Mouse (Mus musculus) stomach, embryonic 14.5 days (tissue): ENCODE measurements around the gene Lctl. TPM values are rescaled to one million over a fixed set of nuclear protein-coding genes. Genes with fewer than 3 reads are reported as not detected.

Experiments used
- ATAC-seq: fragments of 200-750 bp; cut with Nextera tagmentation; 2 replicates; pipeline ENCODE4 v1.8.0; 2017; ENCODE audit warnings: low read depth, moderate TSS enrichment; ENCODE audit not compliant: insufficient number of reproducible peaks, insufficient read depth, low FRiP score
- H3K27ac ChIP-seq: fragments of 300-500 bp; sonication (generic); 2 replicates; pipeline ENCODE4 v1.5.1; 2014; ENCODE audit warnings: mild to moderate bottlenecking, low read length, moderate library complexity, mixed read lengths
- H3K27me3 ChIP-seq: fragments of 300-500 bp; sonication (generic); 2 replicates; pipeline ENCODE4 v1.6.1; 2014; ENCODE audit warnings: low read length, control low read depth, mixed read lengths; ENCODE audit not compliant: control insufficient read depth, insufficient read depth
- H3K36me3 ChIP-seq: fragments of 300-500 bp; sonication (generic); 2 replicates; pipeline ENCODE4 v1.6.1; 2014; ENCODE audit warnings: mild to moderate bottlenecking, control low read depth, low read length, moderate library complexity, mixed read lengths; ENCODE audit not compliant: control insufficient read depth, insufficient read depth
- H3K4me1 ChIP-seq: fragments of 300-500 bp; sonication (generic); 2 replicates; pipeline ENCODE4 v1.6.1; 2014; ENCODE audit warnings: low read length, control low read depth, mixed read lengths; ENCODE audit not compliant: control insufficient read depth, insufficient read depth
- H3K4me2 ChIP-seq: fragments of 300-500 bp; sonication (generic); replicated peaks from 2 replicates; pipeline ENCODE4 v1.6.1; 2014; ENCODE audit warnings: low read depth, low read length, control low read depth
- H3K4me3 ChIP-seq: fragments of 300-500 bp; sonication (generic); 2 replicates; pipeline ENCODE4 v1.5.1; 2014; ENCODE audit warnings: low read depth, low read length, control low read depth
- H3K9ac ChIP-seq: fragments of 300-500 bp; sonication (generic); replicated peaks from 2 replicates; pipeline ENCODE4 v1.6.1; 2014; ENCODE audit warnings: low read depth, mild to moderate bottlenecking, control low read depth, low read length, moderate library complexity, mixed read lengths
- H3K9me3 ChIP-seq: fragments of 300-500 bp; sonication (generic); 2 replicates; pipeline ENCODE4 v1.6.1; 2016; ENCODE audit warnings: low read depth, low read length, control low read depth; ENCODE audit not compliant: control insufficient read depth
- WGBS: fragments of 180-500 bp; shearing (Covaris S2); extraction: QIAGEN DNeasy Blood & Tissue Kit; methylation state at CpG from one replicate; pipeline ENCODE4 v1.1.7; 2014; 5-methylcytosine and 5-hydroxymethylcytosine counted together
- polyA plus RNA-seq: library from polyadenylated mRNA; unstranded; fragments of >200 nt; fragmentation: Nextera tagmentation; extraction: Ambion mirVana; gene quantifications from 2 replicates; pipeline ENCODE4 v1.2.1, GENCODE M21; 2014

Gene Lctl
- polyA plus RNA-seq, 1 experiment from 2014 or later, result not detected

DNA sequence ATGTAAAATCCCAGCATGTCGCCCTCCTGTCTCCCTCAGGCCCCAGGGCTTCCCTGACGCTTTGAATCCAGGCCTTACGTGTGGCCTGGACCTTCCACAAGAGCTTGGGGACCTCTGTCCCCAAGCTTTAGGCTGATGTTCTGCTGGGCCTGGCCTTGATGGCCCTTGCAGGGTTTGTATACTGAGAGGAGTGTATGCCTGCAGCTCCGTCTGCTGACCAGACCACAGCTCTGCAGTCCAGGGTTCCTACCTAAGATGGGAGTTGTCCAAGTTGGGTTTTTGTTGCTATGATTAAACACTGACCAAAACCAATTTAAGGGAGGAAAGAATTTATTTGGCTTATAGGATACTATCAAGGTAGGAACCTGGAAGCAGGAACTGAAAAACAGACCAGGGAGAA lies 18.7 kb upstream of the Lctl start:
- Histone ChIP-seq H3K36me3 (no peaks in the 10 kb centered on the region), H3K9me3 (no peaks in the 10 kb centered on the region), H3K4me1 (peaks cover 8% of the 10 kb centered on the region; the same call in 1 of the 2 replicates), H3K4me3 (no peak overlapping the region), H3K9ac (no peak overlapping the region), H3K4me2 (no peak overlapping the region), H3K27me3 (no peaks in the 10 kb centered on the region), H3K27ac (no peak overlapping the region)
- 71% methylated on average over 4 of the region's 4 CpGs for WGBS
- no peak for ATAC-seq

DNA sequence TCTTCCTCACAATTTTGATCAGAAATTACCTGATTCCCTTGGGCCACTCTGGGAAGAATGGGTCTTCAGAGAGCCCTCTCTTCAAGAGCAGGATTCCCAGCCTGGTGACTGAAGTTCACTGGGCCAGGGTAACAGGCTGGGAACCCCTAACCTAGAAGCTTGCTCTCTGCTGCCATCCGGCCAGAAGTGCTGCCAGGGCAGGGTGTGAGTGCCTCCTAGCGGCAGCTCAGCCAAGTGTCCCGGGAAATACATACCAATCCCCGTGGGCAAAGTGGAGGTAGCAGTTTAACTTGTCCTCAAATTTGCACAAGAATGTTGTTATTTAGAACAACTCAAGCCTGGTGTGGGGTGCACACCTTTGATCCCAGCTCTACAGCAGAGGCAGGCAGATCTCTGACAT lies 16.5 kb upstream of the Lctl start:
- Histone ChIP-seq H3K9ac (no peak overlapping the region), H3K36me3 (no peaks in the 10 kb centered on the region), H3K27ac (no peak overlapping the region), H3K4me1 (no peaks in the 10 kb centered on the region), H3K9me3 (no peaks in the 10 kb centered on the region), H3K4me3 (no peak overlapping the region), H3K4me2 (no peak overlapping the region), H3K27me3 (no peaks in the 10 kb centered on the region)
- ATAC-seq, result no peak
- WGBS, result 2% methylated on average over 4 of the region's 4 CpGs

DNA sequence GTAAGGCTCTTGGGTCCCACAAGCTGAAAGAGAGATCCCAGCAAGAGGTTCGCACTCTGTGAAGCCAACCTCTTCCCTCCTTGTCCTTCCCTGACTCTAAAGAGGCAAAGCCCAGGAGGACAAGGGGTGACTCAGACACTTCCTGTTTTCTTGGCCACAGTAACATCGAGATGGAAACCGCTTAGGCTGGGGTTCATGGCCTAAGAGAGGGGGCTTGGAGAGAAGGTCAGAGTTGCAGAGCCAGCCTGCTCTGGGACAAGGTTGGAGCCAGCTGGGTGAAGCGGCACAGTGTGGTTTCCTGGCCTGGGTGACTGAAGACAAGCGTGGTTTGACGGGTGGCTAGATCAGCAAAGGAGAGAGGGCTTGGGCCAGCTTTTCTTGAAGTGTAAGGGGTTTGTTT lies 11.6 kb upstream of the Lctl start:
- no peaks in the 10 kb centered on the region for H3K9me3 ChIP-seq
- H3K4me2 ChIP-seq, result no peak overlapping the region
- H3K36me3 ChIP-seq, result no peaks in the 10 kb centered on the region
- WGBS, result 82% methylated on average over 6 of the region's 6 CpGs
- H3K4me3 ChIP-seq, result no peak overlapping the region
- ATAC-seq, result no peak
- H3K27ac ChIP-seq, result no peak overlapping the region
- no peak overlapping the region for H3K9ac ChIP-seq
- H3K27me3 ChIP-seq, result no peaks in the 10 kb centered on the region
- no peaks in the 10 kb centered on the region for H3K4me1 ChIP-seq

DNA sequence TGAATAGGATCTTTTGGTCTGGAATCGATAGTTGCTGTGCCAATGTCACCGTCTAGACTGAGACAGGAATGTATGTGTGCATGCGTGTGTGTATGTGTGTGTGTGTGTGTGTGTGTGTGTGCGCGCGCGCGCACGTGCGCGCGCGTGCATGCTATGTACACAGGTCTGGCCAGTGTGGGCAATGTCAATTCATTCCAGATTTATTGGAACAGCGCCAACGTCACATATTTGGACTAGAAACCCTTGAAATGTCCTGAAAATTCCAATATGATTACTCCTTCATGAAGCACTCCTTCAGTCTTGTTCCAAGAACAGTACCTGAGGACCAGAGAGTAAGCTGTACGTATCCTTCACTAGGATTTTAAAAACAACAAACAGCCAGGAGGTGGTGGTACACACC lies 6.4 kb upstream of the Lctl start:
- Histone ChIP-seq H3K27ac (no peak overlapping the region), H3K4me1 (peaks cover 7% of the 10 kb centered on the region; the same call in 1 of the 2 replicates), H3K4me3 (no peak overlapping the region), H3K36me3 (no peaks in the 10 kb centered on the region), H3K9ac (no peak overlapping the region), H3K4me2 (no peak overlapping the region), H3K9me3 (no peaks in the 10 kb centered on the region), H3K27me3 (no peaks in the 10 kb centered on the region)
- ATAC-seq, result no peak
- 95% methylated on average over 16 of the region's 16 CpGs for WGBS

DNA sequence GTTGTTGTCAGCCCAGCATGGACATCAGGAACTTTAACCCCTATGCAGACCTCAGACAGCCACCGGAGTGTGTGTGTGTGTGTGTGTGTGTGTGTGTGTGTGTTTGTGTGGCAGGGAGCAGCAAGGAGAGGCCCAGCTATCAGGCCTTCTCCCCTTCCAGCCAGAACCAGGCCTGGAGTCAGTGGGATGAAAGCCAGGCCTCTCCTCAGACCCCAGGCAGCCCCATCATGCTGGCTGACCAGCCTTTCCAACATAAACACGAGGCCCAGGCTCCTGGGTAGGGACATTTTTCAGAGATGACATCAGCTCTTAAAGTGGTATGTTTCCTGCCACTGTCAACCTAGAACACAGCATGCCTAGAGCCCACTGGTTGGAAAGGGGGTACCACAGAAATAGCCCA lies 2.3 kb upstream of the Lctl start:
- 0 out of 2 replicates have a peak overlapping the region, but pooled peaks have one; percentile 15 for H3K27ac ChIP-seq
- WGBS, result 15% methylated on average over 2 of the region's 2 CpGs
- H3K9me3 ChIP-seq, result no peaks in the 10 kb centered on the region
- no peak overlapping the region for H3K4me3 ChIP-seq
- H3K4me1 ChIP-seq, result peaks cover 7% of the 10 kb centered on the region; the same call in 1 of the 2 replicates
- no peak for ATAC-seq
- H3K9ac ChIP-seq, result no peak overlapping the region
- H3K36me3 ChIP-seq, result no peaks in the 10 kb centered on the region
- H3K27me3 ChIP-seq, result no peaks in the 10 kb centered on the region
- H3K4me2 ChIP-seq, result no peak overlapping the region

DNA sequence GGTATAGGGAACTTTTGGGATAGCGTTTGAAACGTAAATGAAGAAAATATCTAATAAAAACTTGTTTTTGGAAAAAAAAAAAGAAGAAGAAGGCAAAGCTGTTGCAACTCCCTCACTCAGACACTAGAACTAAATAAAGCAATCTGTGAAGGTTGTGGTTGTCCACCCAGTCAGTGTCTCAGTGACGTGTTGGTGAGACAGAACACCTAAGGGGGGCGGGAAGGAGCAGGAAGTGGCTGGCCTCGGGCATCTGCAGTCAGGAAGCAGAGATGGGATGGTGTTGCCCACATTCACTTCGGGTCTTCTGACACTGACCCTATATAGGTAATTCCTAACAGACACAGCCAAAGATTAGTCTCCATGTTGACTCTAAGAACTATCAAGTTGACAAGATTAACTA lies 1.2 kb upstream of the Lctl start:
- no peak for ATAC-seq
- WGBS, result 84% methylated on average over 6 of the region's 6 CpGs
- no peak overlapping the region for H3K4me3 ChIP-seq
- no peaks in the 10 kb centered on the region for H3K9me3 ChIP-seq
- peaks cover 7% of the 10 kb centered on the region; the same call in 1 of the 2 replicates for H3K4me1 ChIP-seq
- no peaks in the 10 kb centered on the region for H3K27me3 ChIP-seq
- no peaks in the 10 kb centered on the region for H3K36me3 ChIP-seq
- H3K27ac ChIP-seq, result no peak overlapping the region
- no peak overlapping the region for H3K4me2 ChIP-seq
- H3K9ac ChIP-seq, result no peak overlapping the region

DNA sequence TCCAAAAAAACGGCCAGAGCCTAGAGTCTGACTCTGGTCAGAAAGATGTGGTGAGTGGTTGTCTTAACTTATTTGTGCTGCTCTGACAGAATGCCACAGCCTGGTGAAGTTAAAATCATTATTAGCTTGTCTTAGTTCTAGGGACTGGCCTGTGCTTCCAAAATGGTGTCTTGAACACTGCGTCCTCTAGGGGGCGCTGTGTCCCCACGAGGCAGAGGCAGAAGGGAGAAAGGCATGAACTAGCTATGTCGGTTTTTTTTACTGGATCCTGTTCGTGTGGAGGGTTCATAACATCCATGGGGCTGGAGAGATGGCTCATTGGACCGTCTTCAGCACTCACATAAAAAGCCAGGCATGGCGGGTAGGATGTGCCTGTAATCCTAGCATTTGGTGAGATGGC lies 3.0 kb downstream of the Lctl start:
- Histone ChIP-seq H3K27ac (no peak overlapping the region), H3K36me3 (no peaks in the 10 kb centered on the region), H3K4me2 (no peak overlapping the region), H3K9ac (no peak overlapping the region), H3K27me3 (no peaks in the 10 kb centered on the region), H3K4me1 (no peaks in the 10 kb centered on the region), H3K4me3 (no peak overlapping the region), H3K9me3 (no peaks in the 10 kb centered on the region)
- WGBS, result 37% methylated on average over 8 of the region's 8 CpGs
- no peak for ATAC-seq

DNA sequence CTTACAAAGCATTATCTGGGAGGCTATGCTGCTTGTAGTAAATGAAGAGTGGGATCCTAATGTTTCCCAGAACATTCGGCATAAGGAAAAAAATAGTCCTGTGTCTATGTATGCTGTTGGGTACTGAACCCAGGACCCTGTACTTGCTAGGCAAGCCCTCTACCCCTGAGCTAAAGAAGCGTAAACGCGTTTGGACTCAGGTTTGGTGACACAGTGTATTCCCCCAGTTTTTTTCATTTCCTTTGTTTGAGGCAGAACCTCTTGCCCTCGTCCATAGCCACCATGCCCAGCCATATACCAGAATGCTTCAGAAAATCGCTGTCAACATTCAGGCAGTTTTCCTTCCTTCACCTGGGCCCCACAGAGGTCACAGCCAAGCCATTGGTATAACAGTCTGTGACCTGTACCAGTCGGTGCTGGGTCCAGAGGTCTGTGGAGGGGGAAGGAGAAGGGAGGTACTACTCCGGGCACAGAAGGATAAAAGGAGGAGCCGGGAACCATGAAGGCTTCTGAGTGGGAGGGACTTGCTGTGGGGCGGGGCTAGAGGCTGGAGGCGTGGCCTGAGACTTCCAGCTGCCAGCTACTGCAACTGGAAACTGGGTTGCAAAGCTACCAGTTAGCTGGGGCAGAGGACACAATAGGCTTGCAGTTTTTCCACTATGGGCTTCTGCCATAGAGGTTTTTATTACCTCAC lies 3.8 kb downstream of the Lctl start:
- H3K36me3 ChIP-seq, result no peaks in the 10 kb centered on the region
- no peak overlapping the region for H3K9ac ChIP-seq
- H3K4me1 ChIP-seq, result no peaks in the 10 kb centered on the region; the same call in 1 of the 2 replicates
- ATAC-seq, result no peak
- H3K27ac ChIP-seq, result no peak overlapping the region
- H3K4me3 ChIP-seq, result no peak overlapping the region
- no peaks in the 10 kb centered on the region for H3K27me3 ChIP-seq
- H3K4me2 ChIP-seq, result no peak overlapping the region
- WGBS, result 41% methylated on average over 11 of the region's 11 CpGs
- no peaks in the 10 kb centered on the region for H3K9me3 ChIP-seq

DNA sequence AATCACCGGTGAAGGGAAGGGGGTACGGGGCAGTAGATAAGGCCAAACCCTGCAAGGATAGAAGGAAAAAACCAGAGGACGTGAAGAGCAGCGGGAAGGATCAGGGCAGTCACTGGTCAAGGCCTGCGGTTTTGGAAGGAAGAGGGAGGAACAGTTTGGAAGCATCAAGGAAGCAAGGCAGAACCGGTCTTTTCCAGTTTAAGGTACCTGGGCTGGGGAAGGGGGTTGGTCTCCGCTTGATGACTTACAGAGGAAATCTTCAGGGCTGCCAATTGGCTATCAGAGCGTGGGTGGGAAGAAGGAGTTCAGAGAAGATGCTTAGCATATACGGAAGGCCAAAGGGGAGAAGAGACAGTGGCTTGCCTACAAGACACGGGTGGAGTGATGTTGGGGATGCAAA lies 5.7 kb downstream of the Lctl start:
- ATAC-seq, result no peak
- WGBS, result 93% methylated on average over 10 of the region's 10 CpGs
- H3K4me1 ChIP-seq, result no peaks in the 10 kb centered on the region; the same call in 1 of the 2 replicates

More for the DNA sequence above, 5.7 kb downstream of the Lctl start:
- no peaks in the 10 kb centered on the region for H3K36me3 ChIP-seq
- H3K4me3 ChIP-seq, result no peak overlapping the region
- no peak overlapping the region for H3K9ac ChIP-seq
- H3K9me3 ChIP-seq, result no peaks in the 10 kb centered on the region
- H3K27ac ChIP-seq, result no peak overlapping the region
- H3K4me2 ChIP-seq, result no peak overlapping the region
- H3K27me3 ChIP-seq, result no peaks in the 10 kb centered on the region
